Mouse (Mus musculus): ENCODE results near the gene Cnr2. TPM values are rescaled to one million over a fixed set of nuclear protein-coding genes. Genes with fewer than 3 reads are reported as not detected.
"Not testable (repeated sequence)": the region's sequence is repeated elsewhere in the genome, so short reads cannot be mapped to it uniquely, and the experiment has no call there.

The Cnr2 gene
- polyA plus RNA-seq, 1 experiment from 2014 or later, result 0.27 TPM

- Histone ChIP-seq H3K4me3 (no peak overlapping the region), H3K27ac (replicated peaks) (no peak overlapping the region), H3K9ac (replicated peaks) (no peak overlapping the region), H3K4me2 (replicated peaks) (no peak overlapping the region), H3K4me1 (no peaks in the 10 kb centered on the region), H3K9me3 (no peaks in the 10 kb centered on the region), H3K36me3 (peaks cover 39% of the 10 kb centered on the region), H3K27me3 (no peaks in the 10 kb centered on the region)
- 87% methylated on average over 5 of the region's 5 CpGs for WGBS
- ATAC-seq (ENCODE audit: low FRiP score, low read depth), result no peak
These were observed 34.2 kb downstream of the Cnr2 start for GRCm38 (mm10) chr4:135929405-135929804.

GRCm38 (mm10) chr4:135929828-135930227 is 34.6 kb downstream of the Cnr2 start:
- H3K4me1 ChIP-seq, result no peaks in the 10 kb centered on the region
- no peak for ATAC-seq (ENCODE audit: low FRiP score, low read depth)
- 92% methylated on average over 9 of the region's 9 CpGs for WGBS
- H3K9ac ChIP-seq (replicated peaks), result no peak overlapping the region
- H3K27ac ChIP-seq (replicated peaks), result no peak overlapping the region
- H3K4me3 ChIP-seq, result no peak overlapping the region
- H3K4me2 ChIP-seq (replicated peaks), result no peak overlapping the region
- no peaks in the 10 kb centered on the region for H3K9me3 ChIP-seq
- H3K27me3 ChIP-seq, result no peaks in the 10 kb centered on the region
- peaks cover 36% of the 10 kb centered on the region for H3K36me3 ChIP-seq

- Histone ChIP-seq H3K9me3 (no peaks in the 10 kb centered on the region), H3K4me2 (replicated peaks) (no peak overlapping the region), H3K4me1 (peaks cover 3% of the 10 kb centered on the region; the same call in 1 of the 2 replicates), H3K36me3 (peaks cover 36% of the 10 kb centered on the region), H3K4me3 (no peak overlapping the region), H3K9ac (replicated peaks) (no peak overlapping the region), H3K27me3 (no peaks in the 10 kb centered on the region), H3K27ac (replicated peaks) (no peak overlapping the region)
- no peak for ATAC-seq (ENCODE audit: low FRiP score, low read depth)
- 94% methylated on average over 8 of the region's 8 CpGs for WGBS
These were observed 35.0 kb downstream of the Cnr2 start for GRCm38 (mm10) chr4:135930239-135930638.

- Histone ChIP-seq H3K36me3 (peaks cover 28% of the 10 kb centered on the region), H3K27me3 (no peaks in the 10 kb centered on the region), H3K27ac (replicated peaks) (no peak overlapping the region), H3K4me3 (no peak overlapping the region), H3K9me3 (no peaks in the 10 kb centered on the region), H3K4me1 (peaks cover 4% of the 10 kb centered on the region; the same call in 1 of the 2 replicates), H3K9ac (replicated peaks) (no peak overlapping the region), H3K4me2 (replicated peaks) (no peak overlapping the region)
- WGBS, result 68% methylated on average over 5 of the region's 5 CpGs
- no peak for ATAC-seq (ENCODE audit: low FRiP score, low read depth)
These were observed 36.6 kb downstream of the Cnr2 start for GRCm38 (mm10) chr4:135931832-135932231.

GRCm38 (mm10) chr4:135934708-135935500 is 39.7 kb downstream of the Cnr2 start:
- H3K27me3 ChIP-seq, result no peaks in the 10 kb centered on the region
- 58% methylated on average over 12 of the region's 12 CpGs for WGBS
- no peak overlapping the region for H3K27ac ChIP-seq (replicated peaks)
- no peaks in the 10 kb centered on the region for H3K9me3 ChIP-seq
- no peak for ATAC-seq (ENCODE audit: low FRiP score, low read depth)
- H3K4me2 ChIP-seq (replicated peaks), result no peak overlapping the region
- H3K4me1 ChIP-seq, result peaks cover 4% of the 10 kb centered on the region; the same call in 1 of the 2 replicates
- no peak overlapping the region for H3K9ac ChIP-seq (replicated peaks)
- H3K4me3 ChIP-seq, result no peak overlapping the region
- H3K36me3 ChIP-seq, result peaks cover 43% of the 10 kb centered on the region

- Histone ChIP-seq H3K36me3 (peaks cover 41% of the 10 kb centered on the region), H3K9me3 (no peaks in the 10 kb centered on the region), H3K4me1 (peaks cover 4% of the 10 kb centered on the region; the same call in 1 of the 2 replicates), H3K4me2 (replicated peaks) (no peak overlapping the region), H3K27ac (replicated peaks) (no peak overlapping the region), H3K27me3 (no peaks in the 10 kb centered on the region), H3K9ac (replicated peaks) (no peak overlapping the region), H3K4me3 (no peak overlapping the region)
- WGBS, result 67% methylated on average over 5 of the region's 5 CpGs
- no peak for ATAC-seq (ENCODE audit: low FRiP score, low read depth)
These were observed 40.3 kb downstream of the Cnr2 start for GRCm38 (mm10) chr4:135935502-135935901.

- no peak for ATAC-seq (ENCODE audit: low FRiP score, low read depth)
- H3K4me1 ChIP-seq, result peaks cover 4% of the 10 kb centered on the region; the same call in 1 of the 2 replicates
- H3K4me3 ChIP-seq, result no peak overlapping the region
- no peaks in the 10 kb centered on the region for H3K27me3 ChIP-seq
- 84% methylated on average over 7 of the region's 7 CpGs for WGBS
- H3K4me2 ChIP-seq (replicated peaks), result no peak overlapping the region
- H3K9ac ChIP-seq (replicated peaks), result no peak overlapping the region
- H3K36me3 ChIP-seq, result peaks cover 34% of the 10 kb centered on the region
- H3K9me3 ChIP-seq, result no peaks in the 10 kb centered on the region
- no peak overlapping the region for H3K27ac ChIP-seq (replicated peaks)
These were observed 43.7 kb downstream of the Cnr2 start for GRCm38 (mm10) chr4:135938858-135939257.

GRCm38 (mm10) chr4:135941026-135941425 is 45.8 kb downstream of the Cnr2 start:
- H3K4me2 ChIP-seq (replicated peaks); H3K9ac ChIP-seq (replicated peaks); ATAC-seq (ENCODE audit: low FRiP score, low read depth); H3K4me3 ChIP-seq; H3K27ac ChIP-seq (replicated peaks); H3K4me1 ChIP-seq; H3K9me3 ChIP-seq; H3K27me3 ChIP-seq: not testable (repeated sequence)
- H3K36me3 ChIP-seq, result peaks cover 32% of the 10 kb centered on the region
- WGBS, result 84% methylated on average over 8 of the region's 8 CpGs

GRCm38 (mm10) chr4:135942193-135942592 is 47.0 kb downstream of the Cnr2 start:
- H3K4me2 ChIP-seq (replicated peaks), result no peak overlapping the region
- H3K9ac ChIP-seq (replicated peaks), result no peak overlapping the region
- peaks cover 10% of the 10 kb centered on the region for H3K4me1 ChIP-seq
- no peak overlapping the region for H3K4me3 ChIP-seq
- peaks cover 32% of the 10 kb centered on the region for H3K36me3 ChIP-seq
- WGBS, result 91% methylated on average over 6 of the region's 6 CpGs
- no peak for ATAC-seq (ENCODE audit: low FRiP score, low read depth)
- H3K27ac ChIP-seq (replicated peaks), result no peak overlapping the region
- H3K27me3 ChIP-seq, result no peaks in the 10 kb centered on the region
- no peaks in the 10 kb centered on the region for H3K9me3 ChIP-seq

- Histone ChIP-seq H3K9ac (replicated peaks) (no peak overlapping the region), H3K36me3 (peaks cover 25% of the 10 kb centered on the region), H3K9me3 (no peaks in the 10 kb centered on the region), H3K4me2 (replicated peaks) (no peak overlapping the region), H3K4me1 (peaks cover 11% of the 10 kb centered on the region), H3K27me3 (no peaks in the 10 kb centered on the region), H3K4me3 (no peak overlapping the region), H3K27ac (replicated peaks) (no peak overlapping the region)
- WGBS, result 68% methylated on average over 4 of the region's 4 CpGs
- no peak for ATAC-seq (ENCODE audit: low FRiP score, low read depth)
These were observed 48.2 kb downstream of the Cnr2 start for GRCm38 (mm10) chr4:135943389-135943788.

- Histone ChIP-seq H3K4me2 (replicated peaks) (peak overlapping the region; percentile 91), H3K9ac (replicated peaks) (peak overlapping the region; percentile 66; the same call in 1 of the 2 replicates), H3K4me3 (peak overlapping the region; percentile 70), H3K4me1 (peaks cover 11% of the 10 kb centered on the region), H3K36me3 (peaks cover 7% of the 10 kb centered on the region), H3K9me3 (no peaks in the 10 kb centered on the region), H3K27me3 (no peaks in the 10 kb centered on the region), H3K27ac (replicated peaks) (peak overlapping the region; percentile 11)
- peak; percentile 10; the same call in 1 of the 2 replicates for ATAC-seq (ENCODE audit: low FRiP score, low read depth)
- WGBS, result 81% methylated on average over 10 of the region's 10 CpGs
These were observed 50.5 kb downstream of the Cnr2 start for GRCm38 (mm10) chr4:135945706-135946105.

- Histone ChIP-seq H3K36me3 (peaks cover 6% of the 10 kb centered on the region), H3K9ac (replicated peaks) (peak within 1 kb of the TSS; percentile 66), H3K27me3 (no peaks in the 10 kb centered on the region), H3K4me3 (peak within 1 kb of the TSS; percentile 70), H3K4me1 (peaks cover 11% of the 10 kb centered on the region), H3K9me3 (no peaks in the 10 kb centered on the region), H3K4me2 (replicated peaks) (peak within 1 kb of the TSS; percentile 91), H3K27ac (replicated peaks) (peak within 1 kb of the TSS; percentile 58)
- peak; percentile 94 for ATAC-seq (ENCODE audit: low FRiP score, low read depth)
- under 1% methylated on average over 23 of the region's 23 CpGs for WGBS
These were observed 51.1 kb downstream of the Cnr2 start, which contains the start of gene Hmgcl for GRCm38 (mm10) chr4:135946278-135946658. Gene Hmgcl (plus strand): TSS chr4:135946448.
